Mouse (Mus musculus) neural tube, embryonic 13.5 days (tissue): ENCODE measurements at regions not wholly inside any gene's neighbourhood (a gene's known extent, or its start where the extent isn't known, plus 50 kb on each side); places are given as distances from the start of the nearest gene placed in this dataset.

Source experiments
- ATAC-seq: fragments of 200-750 bp; cut with Nextera tagmentation; 2 replicates; pipeline ENCODE4 v1.8.0; 2017; ENCODE audit warnings: low read depth, mild to moderate bottlenecking, moderate TSS enrichment, moderate library complexity
- H3K27ac ChIP-seq: fragments of 300-500 bp; sonication (generic); replicated peaks from 2 replicates; pipeline ENCODE4 v1.5.1; 2015; ENCODE audit warnings: moderate library complexity, mild to moderate bottlenecking, inconsistent platforms
- H3K27me3 ChIP-seq: fragments of 300-500 bp; sonication (generic); 2 replicates; pipeline ENCODE4 v1.6.1; 2015; ENCODE audit warnings: mild to moderate bottlenecking, inconsistent platforms
- H3K36me3 ChIP-seq: fragments of 300-500 bp; sonication (generic); 2 replicates; pipeline ENCODE4 v1.6.1; 2015; ENCODE audit warnings: mild to moderate bottlenecking, inconsistent platforms
- H3K4me1 ChIP-seq: fragments of 300-500 bp; sonication (generic); replicated peaks from 2 replicates; pipeline ENCODE4 v1.6.1; 2015; ENCODE audit warnings: inconsistent platforms
- H3K4me2 ChIP-seq: fragments of 300-500 bp; sonication (generic); 2 replicates; pipeline ENCODE4 v1.6.1; 2015; ENCODE audit warnings: inconsistent platforms, mild to moderate bottlenecking, moderate library complexity
- H3K4me3 ChIP-seq: fragments of 300-500 bp; sonication (generic); 2 replicates; pipeline ENCODE4 v1.5.1; 2015; ENCODE audit warnings: mild to moderate bottlenecking, inconsistent platforms
- H3K9ac ChIP-seq: fragments of 300-500 bp; sonication (generic); 2 replicates; pipeline ENCODE4 v1.6.1; 2015; ENCODE audit warnings: moderate library complexity, mild to moderate bottlenecking, inconsistent platforms
- H3K9me3 ChIP-seq: fragments of 300-500 bp; sonication (generic); 2 replicates; pipeline ENCODE4 v1.6.1; 2016; ENCODE audit warnings: inconsistent platforms
- WGBS: fragments of 180-500 bp; shearing (Covaris S2); methylation state at CpG from one replicate; pipeline ENCODE4 v1.1.7; 2015; 5-methylcytosine and 5-hydroxymethylcytosine counted together

GRCm38 (mm10) chr15:6191845-6192244 lies 107.7 kb upstream of the Dab2 start:
- Histone ChIP-seq H3K9me3 (no peaks in the 10 kb centered on the region), H3K36me3 (no peaks in the 10 kb centered on the region), H3K27me3 (no peaks in the 10 kb centered on the region), H3K4me3 (no peak overlapping the region), H3K9ac (no peak overlapping the region), H3K4me2 (no peak overlapping the region), H3K4me1 (no peaks in the 10 kb centered on the region), H3K27ac (no peak overlapping the region)
- ATAC-seq, result no peak

- Histone ChIP-seq H3K36me3 (no peaks in the 10 kb centered on the region), H3K4me1 (no peaks in the 10 kb centered on the region), H3K27me3 (no peaks in the 10 kb centered on the region), H3K27ac (no peak overlapping the region), H3K9me3 (no peaks in the 10 kb centered on the region), H3K4me3 (no peak overlapping the region), H3K4me2 (no peak overlapping the region), H3K9ac (no peak overlapping the region)
- WGBS, result 71% methylated on average over 2 of the region's 2 CpGs
- ATAC-seq, result no peak
These were observed 92.3 kb upstream of the Dab2 start for GRCm38 (mm10) chr15:6207239-6207638.

- ATAC-seq, result 0 out of 2 replicates have a peak, but pooled peaks have one; percentile 36
- H3K4me2 ChIP-seq, result no peak overlapping the region
- no peaks in the 10 kb centered on the region for H3K27me3 ChIP-seq
- H3K4me3 ChIP-seq, result no peak overlapping the region
- H3K9ac ChIP-seq, result no peak overlapping the region
- H3K36me3 ChIP-seq, result no peaks in the 10 kb centered on the region
- H3K9me3 ChIP-seq, result no peaks in the 10 kb centered on the region
- WGBS, result 13% methylated on average over 2 of the region's 2 CpGs
- no peak overlapping the region for H3K27ac ChIP-seq
- no peaks in the 10 kb centered on the region for H3K4me1 ChIP-seq
These were observed 90.3 kb upstream of the Dab2 start for GRCm38 (mm10) chr15:6209301-6209700.

GRCm38 (mm10) chr15:6218087-6218486 lies 81.5 kb upstream of the Dab2 start:
- WGBS, result 70% methylated on average over 3 of the region's 3 CpGs
- Histone ChIP-seq H3K4me2 (no peak overlapping the region), H3K9me3 (no peaks in the 10 kb centered on the region)

GRCm38 (mm10) chr15:6225227-6225626 lies 74.4 kb upstream of the Dab2 start:
- ATAC-seq, result no peak
- WGBS, result 85% methylated on average over 1 of the region's 1 CpGs

More at GRCm38 (mm10) chr15:6218087-6218486, 81.5 kb upstream of the Dab2 start:
- H3K4me3 ChIP-seq, result no peak overlapping the region
- H3K27me3 ChIP-seq, result no peaks in the 10 kb centered on the region
- no peaks in the 10 kb centered on the region for H3K36me3 ChIP-seq
- H3K27ac ChIP-seq, result no peak overlapping the region
- H3K9ac ChIP-seq, result no peak overlapping the region
- no peak for ATAC-seq
- H3K4me1 ChIP-seq, result no peaks in the 10 kb centered on the region

GRCm38 (mm10) chr15:6230618-6231017 lies 69.0 kb upstream of the Dab2 start:
- H3K36me3 ChIP-seq, result no peaks in the 10 kb centered on the region
- H3K27me3 ChIP-seq, result no peaks in the 10 kb centered on the region
- WGBS, result 91% methylated on average over 7 of the region's 7 CpGs
- ATAC-seq, result no peak
- no peaks in the 10 kb centered on the region for H3K9me3 ChIP-seq
- no peak overlapping the region for H3K4me3 ChIP-seq
- H3K4me1 ChIP-seq, result no peaks in the 10 kb centered on the region
- H3K9ac ChIP-seq, result no peak overlapping the region
- no peak overlapping the region for H3K4me2 ChIP-seq
- no peak overlapping the region for H3K27ac ChIP-seq

More at GRCm38 (mm10) chr15:6225227-6225626, 74.4 kb upstream of the Dab2 start:
- no peaks in the 10 kb centered on the region for H3K27me3 ChIP-seq
- H3K9ac ChIP-seq, result no peak overlapping the region
- H3K4me3 ChIP-seq, result no peak overlapping the region
- no peaks in the 10 kb centered on the region for H3K9me3 ChIP-seq
- H3K27ac ChIP-seq, result no peak overlapping the region
- no peak overlapping the region for H3K4me2 ChIP-seq
- no peaks in the 10 kb centered on the region for H3K4me1 ChIP-seq
- no peaks in the 10 kb centered on the region for H3K36me3 ChIP-seq

GRCm38 (mm10) chr15:6231308-6232103 lies 68.1 kb upstream of the Dab2 start:
- no peak overlapping the region for H3K4me3 ChIP-seq
- H3K27ac ChIP-seq, result no peak overlapping the region
- H3K36me3 ChIP-seq, result no peaks in the 10 kb centered on the region
- no peaks in the 10 kb centered on the region for H3K4me1 ChIP-seq
- H3K27me3 ChIP-seq, result no peaks in the 10 kb centered on the region
- WGBS, result 72% methylated on average over 12 of the region's 12 CpGs
- H3K9ac ChIP-seq, result no peak overlapping the region
- ATAC-seq, result no peak
- H3K9me3 ChIP-seq, result no peaks in the 10 kb centered on the region
- no peak overlapping the region for H3K4me2 ChIP-seq

GRCm38 (mm10) chr15:6233621-6234020 lies 66.0 kb upstream of the Dab2 start:
- no peak overlapping the region for H3K4me2 ChIP-seq
- ATAC-seq, result no peak
- no peaks in the 10 kb centered on the region for H3K27me3 ChIP-seq
- H3K27ac ChIP-seq, result no peak overlapping the region
- no peaks in the 10 kb centered on the region for H3K4me1 ChIP-seq
- H3K36me3 ChIP-seq, result no peaks in the 10 kb centered on the region
- H3K4me3 ChIP-seq, result no peak overlapping the region
- WGBS, result 82% methylated on average over 3 of the region's 3 CpGs
- no peak overlapping the region for H3K9ac ChIP-seq
- H3K9me3 ChIP-seq, result no peaks in the 10 kb centered on the region

- H3K27me3 ChIP-seq, result no peaks in the 10 kb centered on the region
- no peak for ATAC-seq
- no peaks in the 10 kb centered on the region for H3K4me1 ChIP-seq
- H3K4me2 ChIP-seq, result no peak overlapping the region
- H3K4me3 ChIP-seq, result no peak overlapping the region
- H3K9ac ChIP-seq, result no peak overlapping the region
- no peaks in the 10 kb centered on the region for H3K36me3 ChIP-seq
- no peaks in the 10 kb centered on the region for H3K9me3 ChIP-seq
- no peak overlapping the region for H3K27ac ChIP-seq
- 90% methylated on average over 8 of the region's 8 CpGs for WGBS
These were observed 63.0 kb upstream of the Dab2 start for GRCm38 (mm10) chr15:6236583-6236982.

- H3K27ac ChIP-seq, result no peak overlapping the region
- H3K4me1 ChIP-seq, result no peaks in the 10 kb centered on the region
- no peak overlapping the region for H3K4me3 ChIP-seq
- no peak overlapping the region for H3K9ac ChIP-seq
- no peaks in the 10 kb centered on the region for H3K9me3 ChIP-seq
- H3K27me3 ChIP-seq, result no peaks in the 10 kb centered on the region
- ATAC-seq, result no peak
- 68% methylated on average over 8 of the region's 8 CpGs for WGBS
- H3K36me3 ChIP-seq, result no peaks in the 10 kb centered on the region
- no peak overlapping the region for H3K4me2 ChIP-seq
These were observed 61.9 kb upstream of the Dab2 start for GRCm38 (mm10) chr15:6237726-6238125.

- H3K9ac ChIP-seq, result no peak overlapping the region
- no peak overlapping the region for H3K4me2 ChIP-seq
- no peak overlapping the region for H3K4me3 ChIP-seq
- H3K9me3 ChIP-seq, result no peaks in the 10 kb centered on the region
- peak; percentile 78 for ATAC-seq
- no peak overlapping the region for H3K27ac ChIP-seq
- no peaks in the 10 kb centered on the region for H3K27me3 ChIP-seq
- 8% methylated on average over 6 of the region's 6 CpGs for WGBS
- H3K4me1 ChIP-seq, result no peaks in the 10 kb centered on the region
- H3K36me3 ChIP-seq, result no peaks in the 10 kb centered on the region
These were observed 61.5 kb upstream of the Dab2 start for GRCm38 (mm10) chr15:6238133-6238532.

- H3K4me2 ChIP-seq, result no peak overlapping the region
- H3K4me3 ChIP-seq, result no peak overlapping the region
- no peaks in the 10 kb centered on the region for H3K4me1 ChIP-seq
- ATAC-seq, result no peak
- no peak overlapping the region for H3K9ac ChIP-seq
- H3K9me3 ChIP-seq, result no peaks in the 10 kb centered on the region
- no peaks in the 10 kb centered on the region for H3K27me3 ChIP-seq
- 94% methylated on average over 3 of the region's 3 CpGs for WGBS
- H3K36me3 ChIP-seq, result no peaks in the 10 kb centered on the region
- no peak overlapping the region for H3K27ac ChIP-seq
These were observed 60.8 kb upstream of the Dab2 start for GRCm38 (mm10) chr15:6238755-6239154.

GRCm38 (mm10) chr15:6242132-6242531 lies 57.5 kb upstream of the Dab2 start:
- Histone ChIP-seq H3K9me3 (no peaks in the 10 kb centered on the region), H3K4me1 (peaks cover 10% of the 10 kb centered on the region), H3K27me3 (no peaks in the 10 kb centered on the region), H3K36me3 (no peaks in the 10 kb centered on the region), H3K9ac (no peak overlapping the region), H3K4me2 (no peak overlapping the region), H3K27ac (no peak overlapping the region), H3K4me3 (no peak overlapping the region)
- ATAC-seq, result no peak
- WGBS, result 76% methylated on average over 4 of the region's 4 CpGs
